Mouse (Mus musculus) CH12.LX (cell line): ENCODE data around the gene Pdia3. TPM values are rescaled to one million over a fixed set of nuclear protein-coding genes. Genes with fewer than 3 reads are reported as not detected.
"Not testable (repeated sequence)": the region's sequence is repeated elsewhere in the genome, so short reads cannot be mapped to it uniquely, and the experiment has no call there.

Experiments used
- DNase-seq: peaks from one replicate; pipeline ENCODE4 v3.0.0-alpha.2; 2013; ENCODE audit errors: extremely low read depth
- H3K27ac ChIP-seq: 2 replicates; pipeline ENCODE4 v1.5.1; 2012; ENCODE audit warnings: low read depth, mild to moderate bottlenecking, control low read depth, moderate library complexity; ENCODE audit not compliant: insufficient read depth
- H3K27me3 ChIP-seq: replicated peaks from 2 replicates; pipeline ENCODE3; 2012; ENCODE audit warnings: inconsistent platforms
- H3K36me3 ChIP-seq, 2 experiments: replicated peaks in 1 of 2; 2 replicates each; pipeline versions ENCODE3 to v1.6.1; 2012; ENCODE audit warnings: inconsistent platforms in 1 of 2, low read length in 1 of 2, mild to moderate bottlenecking in 1 of 2, mixed read lengths in 1 of 2, moderate library complexity in 1 of 2; ENCODE audit not compliant: control insufficient read depth in 1 of 2, insufficient read depth in 1 of 2
- H3K4me1 ChIP-seq, 2 experiments: 2 replicates each; pipeline ENCODE4 v1.6.1; 2012; ENCODE audit warnings: inconsistent platforms in 1 of 2, moderate library complexity in 1 of 2; ENCODE audit not compliant: insufficient read depth in 2 of 2, control insufficient read depth in 1 of 2
- H3K4me2 ChIP-seq: 2 replicates; pipeline ENCODE4 v1.6.1; 2012; ENCODE audit warnings: low read depth, mild to moderate bottlenecking, control low read depth; ENCODE audit not compliant: poor library complexity, insufficient read depth, severe bottlenecking
- H3K4me3 ChIP-seq, 3 experiments: fragments of 150-350 bp in 1 of 3; sonication (generic) in 1 of 3; replicated peaks in 1 of 3; 2 replicates each; pipeline versions ENCODE3 to v1.5.1; 2011 to 2012; ENCODE audit warnings: low read depth in 2 of 3, low read length in 2 of 3, mild to moderate bottlenecking in 2 of 3, moderate library complexity in 2 of 3, control low read depth in 1 of 3, improper control_type of control experiment in 1 of 3, inconsistent platforms in 1 of 3, mixed read lengths in 1 of 3; ENCODE audit not compliant: poor library complexity in 1 of 3
- H3K79me2 ChIP-seq: replicated peaks from 2 replicates; pipeline ENCODE4 v1.6.1; 2012; ENCODE audit warnings: mild to moderate bottlenecking, moderate library complexity; ENCODE audit not compliant: control insufficient read depth, poor library complexity, insufficient read depth, severe bottlenecking; ENCODE audit errors: extremely low read depth
- H3K9ac ChIP-seq: 2 replicates; pipeline ENCODE4 v1.6.1; 2012; ENCODE audit warnings: low read depth, mild to moderate bottlenecking, control low read depth, moderate library complexity; ENCODE audit not compliant: insufficient read depth
- H3K9me3 ChIP-seq: replicated peaks from 2 replicates; pipeline ENCODE3; 2012; ENCODE audit warnings: low read length, inconsistent platforms, mixed read lengths
- BHLHE40 ChIP-seq: IDR thresholded peaks from 2 replicates; pipeline ENCODE4 v1.6.1; 2011; ENCODE audit warnings: mild to moderate bottlenecking, low read depth, low read length, improper control_type of control experiment
- CHD2 ChIP-seq: IDR thresholded peaks from 2 replicates; pipeline ENCODE4 v1.6.1; 2011; ENCODE audit warnings: low read length, improper control_type of control experiment
- CTCF ChIP-seq, 2 experiments: IDR thresholded peaks in 1 of 2; conservative IDR thresholded peaks in 1 of 2; 2 replicates each; pipeline ENCODE4 v1.5.1; 2011 to 2012; ENCODE audit warnings: low read depth in 2 of 2, low read length in 2 of 2, improper control_type of control experiment in 1 of 2, inconsistent platforms in 1 of 2, mild to moderate bottlenecking in 1 of 2, moderate library complexity in 1 of 2
- ELF1 ChIP-seq: IDR thresholded peaks from 2 replicates; pipeline ENCODE4 v1.6.1; 2014; ENCODE audit warnings: low read depth, mild to moderate bottlenecking, inconsistent platforms, low read length, improper control_type of control experiment
- EP300 ChIP-seq: IDR thresholded peaks from 2 replicates; pipeline ENCODE4 v1.6.1; 2011; ENCODE audit warnings: low read length, improper control_type of control experiment
- ETS1 ChIP-seq: conservative IDR thresholded peaks from 2 replicates; pipeline ENCODE4 v1.6.1; 2012; ENCODE audit warnings: low read depth, mild to moderate bottlenecking, inconsistent platforms, low read length, improper control_type of control experiment, moderate library complexity
- GABPA ChIP-seq: IDR thresholded peaks from 2 replicates; pipeline ENCODE4 v1.6.1; 2012; ENCODE audit warnings: low read depth, low read length, improper control_type of control experiment, inconsistent platforms; ENCODE audit not compliant: insufficient replicate concordance
- IRF4 ChIP-seq: IDR thresholded peaks from 2 replicates; pipeline ENCODE4 v1.6.1; 2014; ENCODE audit warnings: low read depth, mild to moderate bottlenecking, inconsistent platforms, low read length, improper control_type of control experiment
- JUN ChIP-seq: IDR thresholded peaks from 2 replicates; pipeline ENCODE4 v1.6.1; 2011; ENCODE audit warnings: low read depth, mild to moderate bottlenecking, low read length, improper control_type of control experiment, moderate library complexity; ENCODE audit not compliant: insufficient read depth
- JUND ChIP-seq: conservative IDR thresholded peaks from 2 replicates; pipeline ENCODE4 v1.6.1; 2011; ENCODE audit warnings: low read depth, low read length, improper control_type of control experiment
- KAT2A ChIP-seq: IDR thresholded peaks from 2 replicates; pipeline ENCODE4 v1.6.1; 2012; ENCODE audit warnings: low read length, improper control_type of control experiment, inconsistent platforms; ENCODE audit not compliant: insufficient replicate concordance
- NRF1 ChIP-seq: IDR thresholded peaks from 2 replicates; pipeline ENCODE4 v1.6.1; 2014; ENCODE audit warnings: low read depth, mild to moderate bottlenecking, inconsistent platforms, low read length, improper control_type of control experiment, moderate library complexity
- PAX5 ChIP-seq: IDR thresholded peaks from 2 replicates; pipeline ENCODE4 v1.6.1; 2012; ENCODE audit warnings: low read length, inconsistent platforms, mixed read lengths
- POLR2A ChIP-seq: IDR thresholded peaks from 2 replicates; pipeline ENCODE4 v1.6.1; 2011; ENCODE audit warnings: low read depth, mild to moderate bottlenecking, improper control_type of control experiment, low read length
- RAD21 ChIP-seq: IDR thresholded peaks from 2 replicates; pipeline ENCODE4 v1.6.1; 2011; ENCODE audit warnings: low read depth, mild to moderate bottlenecking, low read length, improper control_type of control experiment, moderate library complexity
- RCOR1 ChIP-seq: conservative IDR thresholded peaks from 2 replicates; pipeline ENCODE4 v1.6.1; 2012; ENCODE audit warnings: low read depth, mild to moderate bottlenecking, inconsistent platforms, low read length, improper control_type of control experiment
- SIN3A ChIP-seq: IDR thresholded peaks from 2 replicates; pipeline ENCODE4 v1.6.1; 2012; ENCODE audit warnings: low read length, improper control_type of control experiment, inconsistent platforms
- TBP ChIP-seq: conservative IDR thresholded peaks from 2 replicates; pipeline ENCODE4 v1.6.1; 2011; ENCODE audit warnings: low read depth, low read length, improper control_type of control experiment
- TCF12 ChIP-seq: IDR thresholded peaks from 2 replicates; pipeline ENCODE4 v1.6.1; 2014; ENCODE audit warnings: low read depth, mild to moderate bottlenecking, inconsistent platforms, low read length, improper control_type of control experiment
- USF1 ChIP-seq: IDR thresholded peaks from 2 replicates; pipeline ENCODE4 v1.6.1; 2014; ENCODE audit warnings: low read depth, mild to moderate bottlenecking, inconsistent platforms, low read length, improper control_type of control experiment
- dilution Hi-C: fragments of 300-500 bp; cut with MboI; formaldehyde crosslinking; loops from 2 replicates; pipeline ENCODE4 v1.14.3; 2020; ENCODE audit warnings: low sequenced_read_pairs; ENCODE audit not compliant: extremely low pct_unique_long_range_greater_than_20kb, extremely low pct_ligation_motif_present
- in situ Hi-C: fragments of 300-500 bp; cut with MboI; formaldehyde crosslinking; loops from 3 replicates; pipeline ENCODE4 v1.14.3; 2019; ENCODE audit warnings: low sequenced_read_pairs, low pct_ligation_motif_present, low pct_unique_long_range_greater_than_20kb, mixed read lengths
- polyA plus RNA-seq: library from polyadenylated mRNA; unstranded; fragments of >175 nt; gene quantifications from 2 replicates; pipeline ENCODE4 v1.2.1, GENCODE M21; 2012; ENCODE audit warnings: low read depth; ENCODE audit not compliant: insufficient read length
- total RNA-seq, 2 experiments: library from RNA; depleted of rRNA; stranded (reverse); fragments of 300-350 nt in 1 of 2; fragments of >200 nt in 1 of 2; gene quantifications; 2 replicates each; pipeline ENCODE4 v1.2.3; 2012 to 2014

The Pdia3 gene
- total and polyA plus RNA-seq, 3 experiments, result 54.5 to 406 (median 169) TPM

DNA sequence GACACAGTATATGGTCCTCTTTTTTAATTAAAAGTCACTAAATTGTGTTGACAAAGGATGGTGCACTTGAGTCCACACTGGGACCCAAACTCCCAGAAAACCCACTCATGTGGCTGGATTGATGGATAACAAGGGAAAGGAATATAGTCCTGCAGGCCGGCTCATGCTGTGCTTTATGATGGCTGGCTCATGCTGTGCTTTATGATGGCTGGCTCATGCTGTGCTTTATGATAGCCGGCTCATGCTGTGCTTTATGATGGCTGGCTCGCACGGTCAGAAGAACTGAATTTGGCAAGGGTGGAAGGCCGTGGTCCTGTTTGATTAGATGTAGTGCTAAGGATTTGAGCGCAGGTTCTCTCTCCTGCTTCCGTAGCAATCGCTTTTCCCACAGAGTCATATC lies 70.0 kb downstream of the Pdia3 start:
- DNase-seq, result no peak
- no peak overlapping the region for H3K9ac ChIP-seq
- no peaks in the 10 kb centered on the region for H3K79me2 ChIP-seq
- in situ Hi-C loops (no loop called here), dilution Hi-C loops (no loop called here)
- no peak for TF ChIP-seq JUND
- no peak for TF ChIP-seq EP300
- TF ChIP-seq POLR2A, result no peak
- no peak for TF ChIP-seq RCOR1
- TF ChIP-seq BHLHE40, result no peak
- TF ChIP-seq ELF1, result no peak
- no peak for TF ChIP-seq JUN
- no peak for TF ChIP-seq IRF4
- no peak for TF ChIP-seq SIN3A
- no peak for TF ChIP-seq ETS1
- no peak for TF ChIP-seq GABPA
- no peak for TF ChIP-seq USF1
- TF ChIP-seq CTCF (conservative IDR thresholded peaks at IDR 0.05 in 1 of 2, IDR thresholded peaks at IDR 0.05 in 1 of 2; ENCODE audit: low read depth in 2 of 2, low read length in 2 of 2), result no peak
- TF ChIP-seq NRF1, result no peak
- no peak for TF ChIP-seq KAT2A
- TF ChIP-seq TCF12, result no peak
- no peak for TF ChIP-seq RAD21
- TF ChIP-seq PAX5, result no peak
- TF ChIP-seq TBP, result no peak
- no peak for TF ChIP-seq CHD2
- H3K9me3 ChIP-seq, result no peaks in the 10 kb centered on the region
- no peak overlapping the region for H3K27ac ChIP-seq
- H3K36me3 ChIP-seq, result no peaks in the 10 kb centered on the region
- H3K4me3 ChIP-seq, result no peak overlapping the region
- H3K4me1 ChIP-seq, result no peaks in the 10 kb centered on the region
- peaks cover 7% of the 10 kb centered on the region for H3K27me3 ChIP-seq
- H3K4me2 ChIP-seq, result no peak overlapping the region

DNA sequence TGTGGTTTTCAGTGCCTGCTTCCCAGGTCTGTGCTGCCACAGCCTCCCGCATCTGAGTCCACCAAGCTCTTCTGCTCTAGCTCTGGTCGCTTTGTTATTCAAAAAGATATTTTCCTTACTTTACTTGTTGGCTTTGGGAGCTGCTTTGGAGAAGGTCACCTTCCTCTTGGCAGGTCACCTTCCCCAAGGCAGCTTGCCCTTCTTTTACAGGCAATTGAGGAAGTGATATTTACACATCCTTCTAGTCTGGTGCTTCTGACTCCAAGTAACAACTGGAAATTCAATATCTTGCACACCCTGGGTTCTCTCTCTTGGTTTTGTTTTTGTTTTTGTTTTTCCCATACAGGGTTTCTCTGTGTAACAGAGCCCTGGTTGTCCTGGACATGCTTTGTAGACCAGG lies 70.8 kb downstream of the Pdia3 start:
- H3K4me2 ChIP-seq, H3K9me3 ChIP-seq, in situ Hi-C loops, H3K4me3 ChIP-seq, H3K79me2 ChIP-seq, H3K9ac ChIP-seq, H3K27ac ChIP-seq, H3K27me3 ChIP-seq, H3K36me3 ChIP-seq, dilution Hi-C loops, DNase-seq, H3K4me1 ChIP-seq: not testable (repeated sequence)

Other genes starting within 250 kb of the Pdia3 start
- 27.8 and 29.1 TPM in 2 replicates for gene Tubgcp4, start 243.1 kb upstream of the Pdia3 start, total RNA-seq (2012; rRNA removed)
- 31.0 and 35.1 TPM in 2 replicates for gene Tubgcp4, start 243.1 kb upstream of the Pdia3 start, total RNA-seq (2014; rRNA removed)
- 32.5 and 34.1 TPM in 2 replicates for gene Tubgcp4, start 243.1 kb upstream of the Pdia3 start, polyA plus RNA-seq
- gene Zscan29, start 242.7 kb upstream of the Pdia3 start, total RNA-seq (2012; rRNA removed), result 6.8 and 7.4 TPM in 2 replicates
- gene Zscan29, start 242.7 kb upstream of the Pdia3 start, total RNA-seq (2014; rRNA removed), result 4.9 and 5.4 TPM in 2 replicates
- gene Zscan29, start 242.7 kb upstream of the Pdia3 start, polyA plus RNA-seq, result 7.0 and 7.3 TPM in 2 replicates
- gene Trp53bp1, start 142.4 kb upstream of the Pdia3 start, total RNA-seq (2012; rRNA removed), result 41.7 and 55.2 TPM in 2 replicates
- 30.1 and 38.0 TPM in 2 replicates for gene Trp53bp1, start 142.4 kb upstream of the Pdia3 start, total RNA-seq (2014; rRNA removed)
- 68.7 and 77.6 TPM in 2 replicates for gene Trp53bp1, start 142.4 kb upstream of the Pdia3 start, polyA plus RNA-seq
- gene Map1a, start 124.2 kb upstream of the Pdia3 start, total RNA-seq (2012; rRNA removed), result 0.38 and 0.92 TPM in 2 replicates
- gene Map1a, start 124.2 kb upstream of the Pdia3 start, total RNA-seq (2014; rRNA removed), result 0.11 and 0.16 TPM in 2 replicates
- gene Map1a, start 124.2 kb upstream of the Pdia3 start, polyA plus RNA-seq, result 7.2 and 7.3 TPM in 2 replicates
- gene Ppip5k1, start 58.4 kb upstream of the Pdia3 start, total RNA-seq (2012; rRNA removed), result 11.0 and 11.9 TPM in 2 replicates
- 4.5 and 4.6 TPM in 2 replicates for gene Ppip5k1, start 58.4 kb upstream of the Pdia3 start, total RNA-seq (2014; rRNA removed)
- 10.4 and 12.3 TPM in 2 replicates for gene Ppip5k1, start 58.4 kb upstream of the Pdia3 start, polyA plus RNA-seq
- gene Ckmt1, start 56.1 kb upstream of the Pdia3 start, total RNA-seq (2012; rRNA removed), result 3.8 and 3.9 TPM in 2 replicates
- gene Ckmt1, start 56.1 kb upstream of the Pdia3 start, total RNA-seq (2014; rRNA removed), result 0.43 TPM in 1 of 2 replicates, not detected in the other
- 2.6 and 5.1 TPM in 2 replicates for gene Ckmt1, start 56.1 kb upstream of the Pdia3 start, polyA plus RNA-seq
- gene Strc, start 26.6 kb upstream of the Pdia3 start, total RNA-seq (2012; rRNA removed), result 4.8 and 6.3 TPM in 2 replicates
- gene Strc, start 26.6 kb upstream of the Pdia3 start, total RNA-seq (2014; rRNA removed), result 1.6 and 2.0 TPM in 2 replicates
- gene Strc, start 26.6 kb upstream of the Pdia3 start, polyA plus RNA-seq, result 6.2 and 9.2 TPM in 2 replicates
- 0.89 and 1.5 TPM in 2 replicates for gene Catsper2, start within 50 bp of the Pdia3 start, total RNA-seq (2012; rRNA removed)
- gene Catsper2, start within 50 bp of the Pdia3 start, total RNA-seq (2014; rRNA removed), result 1.2 and 2.2 TPM in 2 replicates
- 1.8 TPM in 2 replicates for gene Catsper2, start within 50 bp of the Pdia3 start, polyA plus RNA-seq
- gene Ell3, start 30.5 kb downstream of the Pdia3 start, total RNA-seq (2012; rRNA removed), result 0.38 and 1.4 TPM in 2 replicates
- gene Ell3, start 30.5 kb downstream of the Pdia3 start, total RNA-seq (2014; rRNA removed), result 2.1 and 2.3 TPM in 2 replicates
- gene Ell3, start 30.5 kb downstream of the Pdia3 start, polyA plus RNA-seq, result 1.0 and 1.5 TPM in 2 replicates
- 164 and 189 TPM in 2 replicates for gene Serf2, start 35.4 kb downstream of the Pdia3 start, total RNA-seq (2012; rRNA removed)
- 116 TPM in 2 replicates for gene Serf2, start 35.4 kb downstream of the Pdia3 start, total RNA-seq (2014; rRNA removed)
- 222 and 255 TPM in 2 replicates for gene Serf2, start 35.4 kb downstream of the Pdia3 start, polyA plus RNA-seq
- 15.4 and 23.2 TPM in 2 replicates for gene Hypk, start 39.5 kb downstream of the Pdia3 start, total RNA-seq (2012; rRNA removed)
- 11.7 and 13.3 TPM in 2 replicates for gene Hypk, start 39.5 kb downstream of the Pdia3 start, total RNA-seq (2014; rRNA removed)
- 119 and 174 TPM in 2 replicates for gene Hypk, start 39.5 kb downstream of the Pdia3 start, polyA plus RNA-seq
- 0.89 and 1.0 TPM in 2 replicates for gene Serinc4, start 43.0 kb downstream of the Pdia3 start, total RNA-seq (2012; rRNA removed)
- 0.17 TPM in 1 of 2 replicates, not detected in the other for gene Serinc4, start 43.0 kb downstream of the Pdia3 start, total RNA-seq (2014; rRNA removed)
- gene Serinc4, start 43.0 kb downstream of the Pdia3 start, polyA plus RNA-seq, result 0.29 and 1.2 TPM in 2 replicates
- gene Mfap1b, start 60.3 kb downstream of the Pdia3 start, total RNA-seq (2012; rRNA removed), result 15.6 and 17.3 TPM in 2 replicates
- gene Mfap1b, start 60.3 kb downstream of the Pdia3 start, total RNA-seq (2014; rRNA removed), result 24.3 TPM in 2 replicates
- 29.7 and 33.2 TPM in 2 replicates for gene Mfap1b, start 60.3 kb downstream of the Pdia3 start, polyA plus RNA-seq
- gene Mfap1a, start 92.9 kb downstream of the Pdia3 start, total RNA-seq (2012; rRNA removed), result 14.0 and 16.8 TPM in 2 replicates
- 13.5 and 13.7 TPM in 2 replicates for gene Mfap1a, start 92.9 kb downstream of the Pdia3 start, total RNA-seq (2014; rRNA removed)
- 23.7 and 27.3 TPM in 2 replicates for gene Mfap1a, start 92.9 kb downstream of the Pdia3 start, polyA plus RNA-seq
- 17.4 and 20.6 TPM in 2 replicates for gene Wdr76, start 92.9 kb downstream of the Pdia3 start, total RNA-seq (2012; rRNA removed)
- gene Wdr76, start 92.9 kb downstream of the Pdia3 start, total RNA-seq (2014; rRNA removed), result 28.6 and 29.9 TPM in 2 replicates
- gene Wdr76, start 92.9 kb downstream of the Pdia3 start, polyA plus RNA-seq, result 22.7 and 26.9 TPM in 2 replicates